Comparison of ENCODE assay signal across 10 mouse cellular contexts in genomic region chr1:88213766-88214461, GRCm38 (mm10). TPM values are rescaled to one million over a fixed set of nuclear protein-coding genes. Genes with fewer than 3 reads are reported as not detected.
DNase-seq lines count a peak whose midpoint lies in the region; ATAC-seq and TF ChIP-seq lines count a peak whose summit lies in the region.
"Had no signal": no experiment of that assay in that cellular context is flagged by ENCODE, and none has a peak within 500 bp of the region (broad histone marks: within the 10 kb centered on the region; RNA-seq: fewer than 3 reads in every experiment).

No protein-coding gene starts in this region.

- no peak overlapping the region for H3K9ac ChIP-seq in kidney, postnatal 0 days (ENCODE audit: low read depth, low read length)
- H3K9ac ChIP-seq in liver, adult 2 months (ENCODE audit: low read depth, low read length): peak overlapping the region; percentile 52

- WGBS in kidney, postnatal 0 days: 68% methylated on average over 2 of the region's 2 CpGs
- 37% methylated on average over 2 of the region's 2 CpGs for WGBS in liver, adult 2 months

- DNase-seq in kidney, postnatal 0 days (ENCODE audit: low spot score): peak; percentile 3
- DNase-seq in kidney, postnatal 4 days: no peak
- peak; percentile 15 for DNase-seq in Muller cell, postnatal 12 days (ENCODE audit: inconsistent ontology term)
- peak; percentile 14 for DNase-seq in gastrocnemius, postnatal 10 days
- peak; percentile 100 for DNase-seq in liver, adult 2 months (ENCODE audit: extremely low read depth, low read depth, low spot score)
- no peak for DNase-seq in right cerebral cortex, postnatal 10 days (ENCODE audit: low spot score in 2 of 2)
- DNase-seq in left cerebral cortex, adult 9 months (ENCODE audit: low spot score in 2 of 2): no peak
- no peak for DNase-seq in T-cell, adult 2 months (ENCODE audit: low spot score)

- peaks cover 57% of the 10 kb centered on the region for H3K9me3 ChIP-seq in kidney, postnatal 0 days (replicated peaks; ENCODE audit: low read length)

- ATAC-seq in kidney, postnatal 0 days (replicated peaks; ENCODE audit: low FRiP score, low read depth): peak; percentile 10; the same call in 1 of the 2 replicates

- H3K4me2 ChIP-seq in kidney, postnatal 0 days (ENCODE audit: low read length): no peak overlapping the region

- no peak overlapping the region for H3K4me3 ChIP-seq in kidney, postnatal 0 days (replicated peaks; ENCODE audit: low read depth, low read length)
- H3K4me3 ChIP-seq in liver, adult 2 months (ENCODE audit: insufficient read depth, low read depth, low read length): peak overlapping the region; percentile 41

- no peak for TF ChIP-seq CTCF in kidney, postnatal 0 days (IDR thresholded peaks at IDR 0.05; ENCODE audit: low read depth)
- TF ChIP-seq CTCF in liver, adult 2 months (IDR thresholded peaks at IDR 0.05; ENCODE audit: low read depth, low read length): no peak

- H3K27me3 ChIP-seq in kidney, postnatal 0 days (ENCODE audit: insufficient read depth, low read length): no peaks in the 10 kb centered on the region
- no peaks in the 10 kb centered on the region for H3K27me3 ChIP-seq in liver, adult 2 months (ENCODE audit: control insufficient read depth, insufficient read depth, low read length)

- H3K79me2 ChIP-seq in liver, adult 2 months (ENCODE audit: control insufficient read depth, insufficient read depth, low read length): peaks cover 14% of the 10 kb centered on the region

- no peak overlapping the region for H3K27ac ChIP-seq in kidney, postnatal 0 days
- peak overlapping the region; percentile 67 for H3K27ac ChIP-seq in liver, adult 2 months (replicated peaks; ENCODE audit: insufficient read depth, low read depth, low read length)

- TF ChIP-seq POLR2A in liver, adult 2 months (IDR thresholded peaks at IDR 0.05; ENCODE audit: extremely low read depth, insufficient read depth, low read length): no peak

- H3K36me3 ChIP-seq in kidney, postnatal 0 days (ENCODE audit: insufficient read depth, low read length): no peaks in the 10 kb centered on the region
- peaks cover 27% of the 10 kb centered on the region for H3K36me3 ChIP-seq in liver, adult 2 months (ENCODE audit: control insufficient read depth, insufficient read depth, low read length)

- H3K4me1 ChIP-seq in kidney, postnatal 0 days (replicated peaks; ENCODE audit: insufficient read depth, low read length): no peaks in the 10 kb centered on the region
- H3K4me1 ChIP-seq in liver, adult 2 months (ENCODE audit: control insufficient read depth, insufficient read depth, low read length): peaks cover 8% of the 10 kb centered on the region

RNA-seq across cellular contexts. Expression of gene Ugt1a1, which starts 2.2 kb away (rescaled TPM):
- 4.8 and 6.2 TPM in 2 replicates for polyA plus RNA-seq in kidney, postnatal 0 days (2015; fragmentation: Nextera tagmentation; extraction: Ambion mirVana)
- total RNA-seq in gastrocnemius, postnatal 10 days (2021): not detected
- 662 and 719 TPM in 2 replicates for total RNA-seq in liver, adult 2 months (2014; rRNA removed)
- polyA plus RNA-seq in liver, adult 2 months (2012; rRNA removed): 408 and 574 TPM in 2 replicates
- total RNA-seq: hematopoietic stem cell, adult 5-6 weeks had no signal

RNA-seq across cellular contexts. Expression of gene Dnajb3, which starts 8.3 kb away (rescaled TPM):
- polyA plus RNA-seq in kidney, postnatal 0 days (2015; fragmentation: Nextera tagmentation; extraction: Ambion mirVana): 11.7 and 13.6 TPM in 2 replicates
- total RNA-seq in gastrocnemius, postnatal 10 days (2021): 1 to 10 TPM in 1 of 2 experiments, under 1 TPM in 1; 0.75 to 1.1 TPM
- not detected in 2 replicates for total RNA-seq in liver, adult 2 months (2014; rRNA removed)
- 0.17 TPM in 1 of 2 replicates, not detected in the other for polyA plus RNA-seq in liver, adult 2 months (2012; rRNA removed)
- total RNA-seq: hematopoietic stem cell, adult 5-6 weeks had no signal

RNA-seq across cellular contexts. Expression of gene Mroh2a, which starts 12.9 kb away (rescaled TPM):
- polyA plus RNA-seq in kidney, postnatal 0 days (2015; fragmentation: Nextera tagmentation; extraction: Ambion mirVana): 0.60 and 0.66 TPM in 2 replicates
- under 1 TPM in 1 of 2 experiments, not detected in 1; 0.34 TPM for total RNA-seq in gastrocnemius, postnatal 10 days (2021)
- 0.27 and 1.0 TPM in 2 replicates for total RNA-seq in liver, adult 2 months (2014; rRNA removed)
- 0.77 and 0.82 TPM in 2 replicates for polyA plus RNA-seq in liver, adult 2 months (2012; rRNA removed)

RNA-seq across cellular contexts. Expression of gene Ugt1a2, which starts 13.5 kb away (rescaled TPM):
- 176 and 217 TPM in 2 replicates for polyA plus RNA-seq in kidney, postnatal 0 days (2015; fragmentation: Nextera tagmentation; extraction: Ambion mirVana)
- total RNA-seq in gastrocnemius, postnatal 10 days (2021): under 1 TPM in 1 of 2 experiments, not detected in 1; 0.18 TPM
- 9.5 and 10.4 TPM in 2 replicates for total RNA-seq in liver, adult 2 months (2014; rRNA removed)
- 0.29 and 0.57 TPM in 2 replicates for polyA plus RNA-seq in liver, adult 2 months (2012; rRNA removed)
- total RNA-seq: hematopoietic stem cell, adult 5-6 weeks had no signal

RNA-seq across cellular contexts. Expression of gene Ugt1a5, which starts 48.1 kb away (rescaled TPM):
- 0.06 TPM in 1 of 2 replicates, not detected in the other for polyA plus RNA-seq in kidney, postnatal 0 days (2015; fragmentation: Nextera tagmentation; extraction: Ambion mirVana)
- under 1 TPM in 1 of 2 experiments, not detected in 1; 0.18 TPM for total RNA-seq in gastrocnemius, postnatal 10 days (2021)
- total RNA-seq in liver, adult 2 months (2014; rRNA removed): 75.8 and 159 TPM in 2 replicates
- 41.5 and 119 TPM in 2 replicates for polyA plus RNA-seq in liver, adult 2 months (2012; rRNA removed)
- polyA plus RNA-seq: stomach, embryonic 14.5 days had no signal

Comparison
In these comparisons a context has a peak if more than half of its experiments do, and no peak if none do; other contexts are left out.
1. DNase-seq: peak in kidney, postnatal 0 days (single experiment), Muller cell, postnatal 12 days (single experiment), gastrocnemius, postnatal 10 days (single experiment) and liver, adult 2 months (single experiment); none in kidney, postnatal 4 days (0 of 2), right cerebral cortex, postnatal 10 days (0 of 2), left cerebral cortex, adult 9 months (0 of 2) and T-cell, adult 2 months (single experiment).
2. RNA of gene Ugt1a1, which starts 2.2 kb away (total RNA-seq): 662 to 719 TPM in liver, adult 2 months; not detected in gastrocnemius, postnatal 10 days; every median in the first group is over 100 times any median in the second.